Mouse (Mus musculus) intestine, postnatal 0 days (tissue): ENCODE data around the gene Sgcg. TPM values are rescaled to one million over a fixed set of nuclear protein-coding genes. Genes with fewer than 3 reads are reported as not detected.

Experiments
- ATAC-seq: fragments of 200-750 bp; cut with Nextera tagmentation; 2 replicates; pipeline ENCODE4 v1.8.0; 2017; ENCODE audit warnings: mild to moderate bottlenecking, moderate TSS enrichment, moderate library complexity
- H3K27ac ChIP-seq: fragments of 300-500 bp; sonication (generic); 2 replicates; pipeline ENCODE4 v1.5.1; 2014; ENCODE audit warnings: mild to moderate bottlenecking, low read depth, low read length, moderate library complexity
- H3K27me3 ChIP-seq: fragments of 300-500 bp; sonication (generic); replicated peaks from 2 replicates; pipeline ENCODE4 v1.6.1; 2014; ENCODE audit warnings: low read length, mixed read lengths; ENCODE audit not compliant: control insufficient read depth, insufficient read depth
- H3K36me3 ChIP-seq: fragments of 300-500 bp; sonication (generic); 2 replicates; pipeline ENCODE4 v1.6.1; 2014; ENCODE audit warnings: mild to moderate bottlenecking, moderate library complexity; ENCODE audit not compliant: control insufficient read depth, insufficient read depth
- H3K4me1 ChIP-seq: fragments of 300-500 bp; sonication (generic); replicated peaks from 2 replicates; pipeline ENCODE4 v1.6.1; 2014; ENCODE audit warnings: antibody characterized with exemption, low read length, mixed read lengths; ENCODE audit not compliant: control insufficient read depth, insufficient read depth
- H3K4me2 ChIP-seq: fragments of 300-500 bp; sonication (generic); replicated peaks from 2 replicates; pipeline ENCODE4 v1.6.1; 2014; ENCODE audit warnings: low read depth, mild to moderate bottlenecking, moderate library complexity
- H3K4me3 ChIP-seq: fragments of 300-500 bp; sonication (generic); 2 replicates; pipeline ENCODE4 v1.5.1; 2014; ENCODE audit warnings: low read depth, low read length
- H3K9ac ChIP-seq: fragments of 300-500 bp; sonication (generic); 2 replicates; pipeline ENCODE4 v1.6.1; 2014; ENCODE audit warnings: mild to moderate bottlenecking, low read depth, low read length
- H3K9me3 ChIP-seq: fragments of 300-500 bp; sonication (generic); 2 replicates; pipeline ENCODE4 v1.6.1; 2016; ENCODE audit warnings: mixed run types; ENCODE audit not compliant: control insufficient read depth
- CTCF ChIP-seq: sonication (generic); IDR thresholded peaks from 2 replicates; pipeline ENCODE4 v1.5.1; 2016; ENCODE audit warnings: low read depth, mild to moderate bottlenecking, control low read depth, antibody characterized with exemption, moderate library complexity
- WGBS: fragments of 180-500 bp; shearing (Covaris S2); extraction: QIAGEN DNeasy Blood & Tissue Kit; methylation state at CpG from one replicate; pipeline ENCODE4 v1.1.7; 2014; 5-methylcytosine and 5-hydroxymethylcytosine counted together
- polyA plus RNA-seq: library from polyadenylated mRNA; unstranded; fragments of >200 nt; fragmentation: Nextera tagmentation; extraction: Ambion mirVana; gene quantifications from 2 replicates; pipeline ENCODE4 v1.2.1, GENCODE M21; 2015

Gene Sgcg
- polyA plus RNA-seq, 1 experiment from 2014 or later = 2.8 TPM

- no peaks in the 10 kb centered on the region for H3K27me3 ChIP-seq
- WGBS = 47% methylated on average over 9 of the region's 9 CpGs
- H3K9me3 ChIP-seq = no peaks in the 10 kb centered on the region
- no peak overlapping the region for H3K4me3 ChIP-seq
- ATAC-seq = no peak
- no peak for TF ChIP-seq CTCF
- no peak overlapping the region for H3K9ac ChIP-seq
- no peak overlapping the region for H3K27ac ChIP-seq
- no peaks in the 10 kb centered on the region for H3K36me3 ChIP-seq
- H3K4me2 ChIP-seq = no peak overlapping the region
- H3K4me1 ChIP-seq = no peaks in the 10 kb centered on the region
Measured at GRCm38 (mm10) chr14:61238751-61239150, 19.5 kb downstream of the Sgcg start.

GRCm38 (mm10) chr14:61237101-61237654 lies 21.1 kb downstream of the Sgcg start:
- Histone ChIP-seq H3K36me3 (no peaks in the 10 kb centered on the region), H3K9me3 (no peaks in the 10 kb centered on the region), H3K4me3 (no peak overlapping the region), H3K27me3 (no peaks in the 10 kb centered on the region), H3K9ac (no peak overlapping the region), H3K4me2 (no peak overlapping the region), H3K4me1 (no peaks in the 10 kb centered on the region), H3K27ac (no peak overlapping the region)
- ATAC-seq = no peak
- no peak for TF ChIP-seq CTCF
- 37% methylated on average over 4 of the region's 4 CpGs for WGBS

GRCm38 (mm10) chr14:61235846-61236474 lies 22.3 kb downstream of the Sgcg start:
- H3K4me2 ChIP-seq = no peak overlapping the region
- no peaks in the 10 kb centered on the region for H3K36me3 ChIP-seq
- no peaks in the 10 kb centered on the region for H3K27me3 ChIP-seq
- H3K9me3 ChIP-seq = no peaks in the 10 kb centered on the region
- H3K4me3 ChIP-seq = no peak overlapping the region
- no peak for ATAC-seq
- H3K27ac ChIP-seq = no peak overlapping the region
- no peaks in the 10 kb centered on the region for H3K4me1 ChIP-seq
- WGBS = 49% methylated on average over 5 of the region's 5 CpGs
- no peak for TF ChIP-seq CTCF
- H3K9ac ChIP-seq = no peak overlapping the region

GRCm38 (mm10) chr14:61232016-61232568 lies 26.2 kb downstream of the Sgcg start:
- Histone ChIP-seq H3K4me1 (no peaks in the 10 kb centered on the region), H3K9ac (no peak overlapping the region), H3K4me3 (no peak overlapping the region), H3K27ac (no peak overlapping the region), H3K4me2 (no peak overlapping the region), H3K27me3 (no peaks in the 10 kb centered on the region), H3K36me3 (no peaks in the 10 kb centered on the region), H3K9me3 (no peaks in the 10 kb centered on the region)
- TF ChIP-seq CTCF = no peak
- ATAC-seq = no peak
- 74% methylated on average over 13 of the region's 13 CpGs for WGBS

- WGBS = 81% methylated on average over 4 of the region's 4 CpGs
- no peak overlapping the region for H3K4me3 ChIP-seq
- H3K4me2 ChIP-seq = no peak overlapping the region
- H3K9me3 ChIP-seq = no peaks in the 10 kb centered on the region
- H3K4me1 ChIP-seq = no peaks in the 10 kb centered on the region
- H3K36me3 ChIP-seq = no peaks in the 10 kb centered on the region
- H3K27ac ChIP-seq = no peak overlapping the region
- no peak for TF ChIP-seq CTCF
- no peak for ATAC-seq
- no peak overlapping the region for H3K9ac ChIP-seq
- no peaks in the 10 kb centered on the region for H3K27me3 ChIP-seq
Measured at GRCm38 (mm10) chr14:61230179-61230578, 28.1 kb downstream of the Sgcg start.

GRCm38 (mm10) chr14:61229763-61230162 lies 28.5 kb downstream of the Sgcg start:
- no peak for ATAC-seq
- TF ChIP-seq CTCF = no peak
- no peak overlapping the region for H3K4me2 ChIP-seq
- no peak overlapping the region for H3K9ac ChIP-seq
- no peak overlapping the region for H3K27ac ChIP-seq
- no peaks in the 10 kb centered on the region for H3K36me3 ChIP-seq
- H3K4me1 ChIP-seq = no peaks in the 10 kb centered on the region
- H3K4me3 ChIP-seq = no peak overlapping the region
- no peaks in the 10 kb centered on the region for H3K27me3 ChIP-seq
- H3K9me3 ChIP-seq = no peaks in the 10 kb centered on the region
- 67% methylated on average over 5 of the region's 5 CpGs for WGBS
